31 mouse cellular contexts compared by ENCODE assay signal in genomic region chr7:27536618-27537017, GRCm38 (mm10). TPM values are rescaled to one million over a fixed set of nuclear protein-coding genes. Genes with fewer than 3 reads are reported as not detected.
A peak's percentile ranks its signal among the peaks of the same experiment; 100 is the strongest.
DNase-seq lines count a peak whose midpoint lies in the region; ATAC-seq and TF ChIP-seq lines count a peak whose summit lies in the region.
"Had no signal": no experiment of that assay in that cellular context is flagged by ENCODE, and none has a peak within 500 bp of the region (broad histone marks: within the 10 kb centered on the region; RNA-seq: fewer than 3 reads in every experiment).

No protein-coding gene starts in this region.

- 84% methylated on average over 6 of the region's 6 CpGs for WGBS in liver, adult 2 months
- WGBS in liver, embryonic 15.5 days (ENCODE audit: insufficient replicate concordance) = 73% methylated on average over 6 of the region's 6 CpGs
- WGBS in intestine, embryonic 15.5 days = 80% methylated on average over 6 of the region's 6 CpGs

- no peaks in the 10 kb centered on the region for H3K4me1 ChIP-seq in liver, adult 2 months (ENCODE audit: control insufficient read depth, insufficient read depth, low read length)
- H3K4me1 ChIP-seq in bone marrow macrophage, adult 2 months (ENCODE audit: control insufficient read depth, insufficient read depth, low read length) = peaks cover 24% of the 10 kb centered on the region
- H3K4me1 ChIP-seq in liver, embryonic 15.5 days (replicated peaks) = peaks cover 81% of the 10 kb centered on the region
- H3K4me1 ChIP-seq in intestine, embryonic 15.5 days (replicated peaks) = 0 out of 2 replicates have a peak, but pooled peaks cover 2% of the 10 kb centered on the region
- H3K4me1 ChIP-seq: heart, embryonic 15.5 days had no signal

- H3K36me3 ChIP-seq in liver, adult 2 months (ENCODE audit: control insufficient read depth, insufficient read depth, low read length) = no peaks in the 10 kb centered on the region
- peaks cover 89% of the 10 kb centered on the region for H3K36me3 ChIP-seq in liver, embryonic 15.5 days (replicated peaks)
- 0 out of 2 replicates have a peak, but pooled peaks cover 8% of the 10 kb centered on the region for H3K36me3 ChIP-seq in intestine, embryonic 15.5 days

- no peaks in the 10 kb centered on the region for H3K79me2 ChIP-seq in liver, adult 2 months (ENCODE audit: control insufficient read depth, insufficient read depth, low read length)

- no peak overlapping the region for H3K4me2 ChIP-seq in liver, embryonic 15.5 days
- no peak overlapping the region for H3K4me2 ChIP-seq in intestine, embryonic 15.5 days (replicated peaks)
- H3K4me2 ChIP-seq: embryonic facial prominence, embryonic 13.5 days; forebrain, embryonic 15.5 days; heart, embryonic 15.5 days; limb, embryonic 12.5 days; midbrain, embryonic 13.5 days; neural tube, embryonic 15.5 days had no signal

- no peak overlapping the region for H3K4me3 ChIP-seq in liver, adult 2 months (ENCODE audit: insufficient read depth, low read depth, low read length)
- no peak overlapping the region for H3K4me3 ChIP-seq in bone marrow macrophage, adult 2 months (ENCODE audit: insufficient read depth, low read length)
- H3K4me3 ChIP-seq in liver, embryonic 15.5 days (replicated peaks) = no peak overlapping the region
- no peak overlapping the region for H3K4me3 ChIP-seq in intestine, embryonic 15.5 days (replicated peaks)
- H3K4me3 ChIP-seq: embryonic facial prominence, embryonic 13.5 days; forebrain, embryonic 10.5 days; forebrain, embryonic 15.5 days; heart, embryonic 15.5 days; layer of hippocampus, adult 2 months; left cerebral cortex, adult 2 months; limb, embryonic 12.5 days; megakaryocyte, embryonic 14.5 days; midbrain, embryonic 13.5 days; neural tube, embryonic 15.5 days had no signal

- no peak overlapping the region for H3K9ac ChIP-seq in liver, adult 2 months (ENCODE audit: low read depth, low read length)
- no peak overlapping the region for H3K9ac ChIP-seq in liver, embryonic 15.5 days
- H3K9ac ChIP-seq in intestine, embryonic 15.5 days = no peak overlapping the region
- H3K9ac ChIP-seq: embryonic facial prominence, embryonic 13.5 days; forebrain, embryonic 15.5 days; heart, embryonic 15.5 days; limb, embryonic 12.5 days; midbrain, embryonic 13.5 days; neural tube, embryonic 15.5 days had no signal

- no peaks in the 10 kb centered on the region for H3K9me3 ChIP-seq in liver, embryonic 15.5 days (replicated peaks)
- no peaks in the 10 kb centered on the region for H3K9me3 ChIP-seq in intestine, embryonic 15.5 days
- H3K9me3 ChIP-seq: embryonic facial prominence, embryonic 13.5 days; forebrain, embryonic 10.5 days; forebrain, embryonic 15.5 days; G1E; heart, embryonic 15.5 days; limb, embryonic 12.5 days; megakaryocyte, embryonic 14.5 days; midbrain, embryonic 13.5 days; neural tube, embryonic 15.5 days had no signal

- no peak for TF ChIP-seq POLR2A in liver, adult 2 months (IDR thresholded peaks at IDR 0.05; ENCODE audit: extremely low read depth, insufficient read depth, low read length)
- no peak for TF ChIP-seq POLR2A in bone marrow macrophage, adult 2 months (IDR thresholded peaks at IDR 0.05; ENCODE audit: borderline replicate concordance, low read depth, low read length)

- H3K27ac ChIP-seq in liver, adult 2 months (replicated peaks; ENCODE audit: insufficient read depth, low read depth, low read length) = no peak overlapping the region
- H3K27ac ChIP-seq in bone marrow macrophage, adult 2 months (ENCODE audit: insufficient read depth, low read depth, low read length) = peak overlapping the region; percentile 85
- peak overlapping the region; percentile 91 for H3K27ac ChIP-seq in liver, embryonic 15.5 days (replicated peaks)
- no peak overlapping the region for H3K27ac ChIP-seq in intestine, embryonic 15.5 days
- H3K27ac ChIP-seq: embryonic facial prominence, embryonic 13.5 days; forebrain, embryonic 10.5 days; forebrain, embryonic 15.5 days; heart, embryonic 15.5 days; layer of hippocampus, adult 2 months; left cerebral cortex, adult 2 months; limb, embryonic 12.5 days; midbrain, embryonic 13.5 days; neural tube, embryonic 15.5 days; stomach, postnatal 0 days had no signal

- peak; percentile 25 for DNase-seq in liver, adult 2 months (ENCODE audit: extremely low read depth, low read depth, low spot score)
- DNase-seq in liver = no peak
- no peak for DNase-seq in thymus, postnatal 36 days
- DNase-seq: adrenal gland, postnatal 10 days; cerebellum, adult 18-20 months; cerebellum, postnatal 10 days; gastrocnemius, postnatal 36 days; kidney, adult 2 months; kidney, postnatal 36 days; retina, postnatal 1 day; right cerebral cortex, postnatal 14 days; thymus, adult 2 months had no signal

- TF ChIP-seq CTCF in liver, adult 2 months (IDR thresholded peaks at IDR 0.05; ENCODE audit: low read depth, low read length) = no peak
- TF ChIP-seq CTCF in bone marrow macrophage, adult 2 months (IDR thresholded peaks at IDR 0.05; ENCODE audit: low read depth, low read length) = no peak

- no peak for ATAC-seq in liver, embryonic 15.5 days (ENCODE audit: insufficient read depth)
- ATAC-seq in monocyte, adult 5-6 weeks (replicated peaks; ENCODE audit: insufficient number of reproducible peaks, low FRiP score, low TSS enrichment, poor library complexity, severe bottlenecking) = 0 out of 2 replicates have a peak, but pooled peaks have one; percentile 31
- ATAC-seq in intestine, embryonic 15.5 days = no peak
- ATAC-seq: forebrain, embryonic 15.5 days; hindbrain, embryonic 16.5 days; lung, postnatal 0 days; midbrain, embryonic 13.5 days had no signal

- H3K27me3 ChIP-seq in liver, adult 2 months (ENCODE audit: control insufficient read depth, insufficient read depth, low read length) = no peaks in the 10 kb centered on the region
- H3K27me3 ChIP-seq in liver, embryonic 15.5 days = no peaks in the 10 kb centered on the region
- no peaks in the 10 kb centered on the region for H3K27me3 ChIP-seq in intestine, embryonic 15.5 days (replicated peaks)
- H3K27me3 ChIP-seq: embryonic facial prominence, embryonic 13.5 days; forebrain, embryonic 15.5 days; heart, embryonic 15.5 days; limb, embryonic 12.5 days; midbrain, embryonic 13.5 days; neural tube, embryonic 15.5 days had no signal

RNA-seq across cellular contexts. Expression of gene Hipk4, which starts 13.6 kb away (rescaled TPM):
- total RNA-seq in liver, adult 2 months (2014; rRNA removed) = not detected in 2 replicates
- polyA plus RNA-seq in liver, adult 2 months (2012; rRNA removed) = not detected in 2 replicates
- 0.43 TPM in 1 of 2 replicates, not detected in the other for polyA plus RNA-seq in bone marrow macrophage, adult 2 months (2012; ENCODE audit: insufficient read depth, insufficient read length, missing spikeins)
- polyA plus RNA-seq in liver, embryonic 15.5 days (2015; fragmentation: Nextera tagmentation; extraction: Ambion mirVana) = 0.10 and 0.16 TPM in 2 replicates
- total RNA-seq in monocyte, adult 5-6 weeks (2017) = not detected in 3 replicates
- polyA plus RNA-seq in intestine, embryonic 15.5 days (2015; fragmentation: Nextera tagmentation; extraction: Ambion mirVana) = 0.35 and 0.54 TPM in 2 replicates
- total RNA-seq: gastrocnemius, adult 18-20 months had no signal

RNA-seq across cellular contexts. Expression of gene Pld3, which starts 16.4 kb away (rescaled TPM):
- total RNA-seq in liver, adult 2 months (2014; rRNA removed) = 8.3 and 12.4 TPM in 2 replicates
- polyA plus RNA-seq in liver, adult 2 months (2012; rRNA removed) = 33.0 and 37.4 TPM in 2 replicates
- polyA plus RNA-seq in bone marrow macrophage, adult 2 months (2012; ENCODE audit: insufficient read depth, insufficient read length, missing spikeins) = 397 TPM in 2 replicates
- polyA plus RNA-seq in liver, embryonic 15.5 days (2015; fragmentation: Nextera tagmentation; extraction: Ambion mirVana) = 76.3 and 93.4 TPM in 2 replicates
- 13.7 to 42.8 TPM (median 31.8 TPM) in 3 replicates for total RNA-seq in monocyte, adult 5-6 weeks (2017)
- 64.5 and 65.0 TPM in 2 replicates for polyA plus RNA-seq in intestine, embryonic 15.5 days (2015; fragmentation: Nextera tagmentation; extraction: Ambion mirVana)

RNA-seq across cellular contexts. Expression of gene 2310022A10Rik, which starts 16.4 kb away (rescaled TPM):
- total RNA-seq in liver, adult 2 months (2014; rRNA removed) = 1.2 and 2.7 TPM in 2 replicates
- polyA plus RNA-seq in liver, adult 2 months (2012; rRNA removed) = 8.5 and 9.0 TPM in 2 replicates
- 53.6 and 59.8 TPM in 2 replicates for polyA plus RNA-seq in bone marrow macrophage, adult 2 months (2012; ENCODE audit: insufficient read depth, insufficient read length, missing spikeins)
- polyA plus RNA-seq in liver, embryonic 15.5 days (2015; fragmentation: Nextera tagmentation; extraction: Ambion mirVana) = 15.7 and 17.3 TPM in 2 replicates
- 3.6 to 29.0 TPM (median 10.5 TPM) in 3 replicates for total RNA-seq in monocyte, adult 5-6 weeks (2017)
- 21.7 and 24.1 TPM in 2 replicates for polyA plus RNA-seq in intestine, embryonic 15.5 days (2015; fragmentation: Nextera tagmentation; extraction: Ambion mirVana)

RNA-seq across cellular contexts. Expression of gene Prx, which starts 37.5 kb away (rescaled TPM):
- 0.07 TPM in 1 of 2 replicates, not detected in the other for total RNA-seq in liver, adult 2 months (2014; rRNA removed)
- polyA plus RNA-seq in liver, adult 2 months (2012; rRNA removed) = 0.05 and 0.07 TPM in 2 replicates
- 0.57 and 0.68 TPM in 2 replicates for polyA plus RNA-seq in bone marrow macrophage, adult 2 months (2012; ENCODE audit: insufficient read depth, insufficient read length, missing spikeins)
- polyA plus RNA-seq in liver, embryonic 15.5 days (2015; fragmentation: Nextera tagmentation; extraction: Ambion mirVana) = 0.67 and 0.75 TPM in 2 replicates
- 0.19 to 0.53 TPM (median 0.38 TPM) in 3 replicates for total RNA-seq in monocyte, adult 5-6 weeks (2017)
- polyA plus RNA-seq in intestine, embryonic 15.5 days (2015; fragmentation: Nextera tagmentation; extraction: Ambion mirVana) = 2.7 and 3.2 TPM in 2 replicates

RNA-seq across cellular contexts. Expression of gene Sertad1, which starts 49.9 kb away (rescaled TPM):
- 7.7 and 9.5 TPM in 2 replicates for total RNA-seq in liver, adult 2 months (2014; rRNA removed)
- polyA plus RNA-seq in liver, adult 2 months (2012; rRNA removed) = 8.8 and 11.6 TPM in 2 replicates
- polyA plus RNA-seq in bone marrow macrophage, adult 2 months (2012; ENCODE audit: insufficient read depth, insufficient read length, missing spikeins) = 22.1 and 24.7 TPM in 2 replicates
- 28.2 and 29.6 TPM in 2 replicates for polyA plus RNA-seq in liver, embryonic 15.5 days (2015; fragmentation: Nextera tagmentation; extraction: Ambion mirVana)
- total RNA-seq in monocyte, adult 5-6 weeks (2017) = 14.4 to 44.5 TPM (median 30.3 TPM) in 3 replicates
- polyA plus RNA-seq in intestine, embryonic 15.5 days (2015; fragmentation: Nextera tagmentation; extraction: Ambion mirVana) = 36.0 and 39.0 TPM in 2 replicates

Comparison
In these comparisons a context has a peak if more than half of its experiments do, and no peak if none do; other contexts are left out.
1. H3K27ac ChIP-seq: peak in bone marrow macrophage, adult 2 months (single experiment) and liver, embryonic 15.5 days (single experiment); none in liver, adult 2 months (single experiment) and intestine, embryonic 15.5 days (single experiment).